Mouse (Mus musculus): Measurements from ENCODE around the gene Tmem151a. TPM values are rescaled to one million over a fixed set of nuclear protein-coding genes. Genes with fewer than 3 reads are reported as not detected.

Tmem151a gene
- polyA plus RNA-seq, 1 experiment, result 10.1 TPM

- Histone ChIP-seq H3K4me3 (no peak overlapping the region), H3K79me2 (ENCODE audit: control insufficient read depth, insufficient read depth) (no peaks in the 10 kb centered on the region), H3K36me3 (ENCODE audit: control insufficient read depth, insufficient read depth) (no peaks in the 10 kb centered on the region), H3K4me2 (ENCODE audit: low read depth) (peak overlapping the region; percentile 60), H3K27me3 (ENCODE audit: control insufficient read depth, insufficient read depth, insufficient read length) (no peaks in the 10 kb centered on the region), H3ac (ENCODE audit: control insufficient read depth, insufficient read length) (peak overlapping the region; percentile 8)
- TF ChIP-seq MYOD1 (IDR thresholded peaks at IDR 0.05; ENCODE audit: control insufficient read depth in 1 of 3, insufficient read length in 2 of 3, low read depth in 2 of 3), result no peak
- no peak for TF ChIP-seq TCF12 (IDR thresholded peaks at IDR 0.05; ENCODE audit: insufficient read depth, poor library complexity, severe bottlenecking)
- TF ChIP-seq TCF3 (IDR thresholded peaks at IDR 0.05; ENCODE audit: insufficient read length, low read depth), result no peak
- no peak for TF ChIP-seq MYOG (IDR thresholded peaks at IDR 0.05; ENCODE audit: control insufficient read depth in 1 of 3, insufficient read depth in 1 of 3, insufficient read length in 2 of 3, low read depth in 2 of 3)
- TF ChIP-seq SRF (IDR thresholded peaks at IDR 0.05; ENCODE audit: control insufficient read depth, insufficient read length, low read depth), result no peak
- no peak for TF ChIP-seq MAX (IDR thresholded peaks at IDR 0.05; ENCODE audit: low read depth)
- TF ChIP-seq CEBPB (IDR thresholded peaks at IDR 0.05; ENCODE audit: insufficient read depth, poor library complexity, severe bottlenecking), result no peak
- no peak for TF ChIP-seq REST (IDR thresholded peaks at IDR 0.05; ENCODE audit: insufficient read depth, insufficient read length)
- TF ChIP-seq E2F4 (IDR thresholded peaks at IDR 0.05; ENCODE audit: insufficient read depth), result no peak
- no peak for TF ChIP-seq USF1 (IDR thresholded peaks at IDR 0.05; ENCODE audit: low read depth)
- TF ChIP-seq POLR2AphosphoS2 (IDR thresholded peaks at IDR 0.05; ENCODE audit: insufficient read length, low read depth), result no peak
- TF ChIP-seq POLR2A (IDR thresholded peaks at IDR 0.05; ENCODE audit: insufficient read length, low read depth), result no peak
Observed at GRCm38 (mm10) chr19:5068570-5069234, 16.6 kb downstream of the Tmem151a start.

GRCm38 (mm10) chr19:5067867-5068569, 17.3 kb downstream of the Tmem151a start, which contains the start of gene Cd248:
Cd248 (plus strand) TSS chr19:5068078.
- TF ChIP-seq POLR2AphosphoS2 (IDR thresholded peaks at IDR 0.05; ENCODE audit: insufficient read length, low read depth), result peak; percentile 45
- TF ChIP-seq MYOD1 (IDR thresholded peaks at IDR 0.05; ENCODE audit: control insufficient read depth in 1 of 3, insufficient read length in 2 of 3, low read depth in 2 of 3), result peak in 1 of 3 experiments; percentile 40
- TF ChIP-seq POLR2A (IDR thresholded peaks at IDR 0.05; ENCODE audit: insufficient read length, low read depth), result peak; percentile 71
- TF ChIP-seq MYOG (IDR thresholded peaks at IDR 0.05; ENCODE audit: control insufficient read depth in 1 of 3, insufficient read depth in 1 of 3, insufficient read length in 2 of 3, low read depth in 2 of 3), result peak in 2 of 3 experiments; percentile 19 to 48
- TF ChIP-seq CEBPB (IDR thresholded peaks at IDR 0.05; ENCODE audit: insufficient read depth, poor library complexity, severe bottlenecking), result no peak
- H3K27me3 ChIP-seq (ENCODE audit: control insufficient read depth, insufficient read depth, insufficient read length), result no peaks in the 10 kb centered on the region
- no peak within 1 kb of the TSS for H3K4me3 ChIP-seq
- peak within 1 kb of the TSS; percentile 8 for H3ac ChIP-seq (ENCODE audit: control insufficient read depth, insufficient read length)
- peak within 1 kb of the TSS; percentile 60 for H3K4me2 ChIP-seq (ENCODE audit: low read depth)
- H3K36me3 ChIP-seq (ENCODE audit: control insufficient read depth, insufficient read depth), result no peaks in the 10 kb centered on the region
- no peaks in the 10 kb centered on the region for H3K79me2 ChIP-seq (ENCODE audit: control insufficient read depth, insufficient read depth)

- TF ChIP-seq POLR2AphosphoS2 (IDR thresholded peaks at IDR 0.05; ENCODE audit: insufficient read length, low read depth) (no peak), MAX (IDR thresholded peaks at IDR 0.05; ENCODE audit: low read depth) (no peak), TCF3 (IDR thresholded peaks at IDR 0.05; ENCODE audit: insufficient read length, low read depth) (no peak), CEBPB (IDR thresholded peaks at IDR 0.05; ENCODE audit: insufficient read depth, poor library complexity, severe bottlenecking) (no peak), TCF12 (IDR thresholded peaks at IDR 0.05; ENCODE audit: insufficient read depth, poor library complexity, severe bottlenecking) (no peak), MYOD1 (IDR thresholded peaks at IDR 0.05; ENCODE audit: control insufficient read depth in 1 of 3, insufficient read length in 2 of 3, low read depth in 2 of 3) (no peak), SRF (IDR thresholded peaks at IDR 0.05; ENCODE audit: control insufficient read depth, insufficient read length, low read depth) (no peak)
- Histone ChIP-seq H3K36me3 (ENCODE audit: control insufficient read depth, insufficient read depth) (no peaks in the 10 kb centered on the region), H3K4me3 (no peak overlapping the region), H3ac (ENCODE audit: control insufficient read depth, insufficient read length) (peak overlapping the region; percentile 8), H3K27me3 (ENCODE audit: control insufficient read depth, insufficient read depth, insufficient read length) (no peaks in the 10 kb centered on the region), H3K79me2 (ENCODE audit: control insufficient read depth, insufficient read depth) (no peaks in the 10 kb centered on the region), H3K4me2 (ENCODE audit: low read depth) (peak overlapping the region; percentile 60)
Observed at GRCm38 (mm10) chr19:5067040-5067799, 18.1 kb downstream of the Tmem151a start.

GRCm38 (mm10) chr19:5065104-5065503, 20.2 kb downstream of the Tmem151a start:
- H3K36me3 ChIP-seq (ENCODE audit: control insufficient read depth, insufficient read depth), result no peaks in the 10 kb centered on the region
- H3K79me2 ChIP-seq (ENCODE audit: control insufficient read depth, insufficient read depth), result no peaks in the 10 kb centered on the region
- peak overlapping the region; percentile 19 for H3K4me2 ChIP-seq (ENCODE audit: low read depth)
- H3K27me3 ChIP-seq (ENCODE audit: control insufficient read depth, insufficient read depth, insufficient read length), result no peaks in the 10 kb centered on the region
- H3K4me3 ChIP-seq, result no peak overlapping the region
- TF ChIP-seq USF1 (IDR thresholded peaks at IDR 0.05; ENCODE audit: low read depth) (no peak), POLR2AphosphoS2 (IDR thresholded peaks at IDR 0.05; ENCODE audit: insufficient read length, low read depth) (no peak), TCF3 (IDR thresholded peaks at IDR 0.05; ENCODE audit: insufficient read length, low read depth) (no peak), MAX (IDR thresholded peaks at IDR 0.05; ENCODE audit: low read depth) (no peak), MYOG (IDR thresholded peaks at IDR 0.05; ENCODE audit: control insufficient read depth in 1 of 3, insufficient read depth in 1 of 3, insufficient read length in 2 of 3, low read depth in 2 of 3) (no peak), MYOD1 (IDR thresholded peaks at IDR 0.05; ENCODE audit: control insufficient read depth in 1 of 3, insufficient read length in 2 of 3, low read depth in 2 of 3) (no peak), CEBPB (IDR thresholded peaks at IDR 0.05; ENCODE audit: insufficient read depth, poor library complexity, severe bottlenecking) (no peak), SRF (IDR thresholded peaks at IDR 0.05; ENCODE audit: control insufficient read depth, insufficient read length, low read depth) (no peak), POLR2A (IDR thresholded peaks at IDR 0.05; ENCODE audit: insufficient read length, low read depth) (no peak), REST (IDR thresholded peaks at IDR 0.05; ENCODE audit: insufficient read depth, insufficient read length) (no peak), E2F4 (IDR thresholded peaks at IDR 0.05; ENCODE audit: insufficient read depth) (no peak), TCF12 (IDR thresholded peaks at IDR 0.05; ENCODE audit: insufficient read depth, poor library complexity, severe bottlenecking) (no peak)
- H3ac ChIP-seq (ENCODE audit: control insufficient read depth, insufficient read length), result no peak overlapping the region
